Mouse (Mus musculus): Measurements from ENCODE around the gene Pqbp1.
A peak's percentile ranks its signal among the peaks of the same experiment; 100 is the strongest.
"Not testable (repeated sequence)": the region's sequence is repeated elsewhere in the genome, so short reads cannot be mapped to it uniquely, and the experiment has no call there.

Pqbp1 gene

GRCm38 (mm10) chrX:7898880-7899874 is at the start of gene Pqbp1, which contains the start of gene Timm17b:
Pqbp1 (minus strand) TSS chrX:7899269.
Timm17b (plus strand) TSS chrX:7899357.
- peak; percentile 92 to 96 for DNase-seq

GRCm38 (mm10) chrX:7947900-7948492 is 48.9 kb upstream of the Pqbp1 start:
- peak; percentile 93 to 97 for DNase-seq

- peak; percentile 23 to 49 for DNase-seq
These were observed 48.2 kb upstream of the Pqbp1 start, which contains the start of gene Hdac6 for GRCm38 (mm10) chrX:7947108-7947899. Hdac6 (minus strand) TSS chrX:7947889.

- DNase-seq, result peak; percentile 24 to 62
These were observed 46.5 kb upstream of the Pqbp1 start for GRCm38 (mm10) chrX:7945618-7946017.

GRCm38 (mm10) chrX:7937667-7938066 is 38.6 kb upstream of the Pqbp1 start:
- DNase-seq, result no peak

- no peak for DNase-seq
These were observed 37.8 kb upstream of the Pqbp1 start for GRCm38 (mm10) chrX:7936874-7937273.

- DNase-seq, result no peak
These were observed 29.3 kb upstream of the Pqbp1 start, which contains the start of gene Eras for GRCm38 (mm10) chrX:7928270-7928790. Eras (minus strand) TSS chrX:7928607.

GRCm38 (mm10) chrX:7927116-7927515 is 28.0 kb upstream of the Pqbp1 start:
- DNase-seq, result peak in 1 of 2 experiments; percentile 21

GRCm38 (mm10) chrX:7926266-7926665 is 27.2 kb upstream of the Pqbp1 start:
- peak in 1 of 2 experiments; percentile 14 for DNase-seq

- DNase-seq, result no peak
These were observed 23.0 kb upstream of the Pqbp1 start for GRCm38 (mm10) chrX:7922032-7922431.

GRCm38 (mm10) chrX:7919601-7920383 is 20.7 kb upstream of the Pqbp1 start, which contains the start of gene Pcsk1n:
Pcsk1n (plus strand) TSS chrX:7919822.
- DNase-seq, result no peak

- DNase-seq, result not testable (repeated sequence)
These were observed 18.9 kb upstream of the Pqbp1 start for GRCm38 (mm10) chrX:7917960-7918359.

- peak in 1 of 2 experiments; percentile 34 for DNase-seq
These were observed 16.6 kb upstream of the Pqbp1 start for GRCm38 (mm10) chrX:7915669-7916068.

- DNase-seq, result no peak
These were observed 11.4 kb upstream of the Pqbp1 start for GRCm38 (mm10) chrX:7910473-7910872.

GRCm38 (mm10) chrX:7909242-7909641 is 10.2 kb upstream of the Pqbp1 start, which contains the start of gene Gm10490:
Gm10490 (plus strand) TSS chrX:7909542.
- DNase-seq, result not testable (repeated sequence)

GRCm38 (mm10) chrX:7907735-7908134 is 8.7 kb upstream of the Pqbp1 start, which contains the start of gene Gm10491:
Gm10491 (minus strand) TSS chrX:7907835.
- DNase-seq, result no peak

- no peak for DNase-seq
These were observed 5.4 kb upstream of the Pqbp1 start for GRCm38 (mm10) chrX:7904441-7904840.

GRCm38 (mm10) chrX:7898211-7898610 is 858 bp downstream of the Pqbp1 start:
- no peak for DNase-seq

- DNase-seq, result peak; percentile 88 to 96
These were observed 15.1 kb downstream of the Pqbp1 start, which contains the start of gene Slc35a2 for GRCm38 (mm10) chrX:7883841-7884567. Slc35a2 (plus strand) TSS chrX:7884028.

GRCm38 (mm10) chrX:7879819-7880218 is 19.2 kb downstream of the Pqbp1 start:
- peak; percentile 70 to 86 for DNase-seq

Data from kidney, postnatal 25 days (tissue).